Mouse (Mus musculus): ENCODE measurements around the gene Shroom2. TPM values are rescaled to one million over a fixed set of nuclear protein-coding genes. Genes with fewer than 3 reads are reported as not detected.
"Not testable (repeated sequence)": the region's sequence is repeated elsewhere in the genome, so short reads cannot be mapped to it uniquely, and the experiment has no call there.

Shroom2 gene
- 1 to 10 TPM; 3.3 to 4.6 TPM for total RNA-seq (2021)
- long read RNA-seq, experiment 1: 0 reads
- long read RNA-seq, experiment 2, partial matches to known transcripts: 1 of 2 reads
- long read RNA-seq, experiment 2, other reads (novel, unspliced or antisense): 1 of 2 reads

DNA sequence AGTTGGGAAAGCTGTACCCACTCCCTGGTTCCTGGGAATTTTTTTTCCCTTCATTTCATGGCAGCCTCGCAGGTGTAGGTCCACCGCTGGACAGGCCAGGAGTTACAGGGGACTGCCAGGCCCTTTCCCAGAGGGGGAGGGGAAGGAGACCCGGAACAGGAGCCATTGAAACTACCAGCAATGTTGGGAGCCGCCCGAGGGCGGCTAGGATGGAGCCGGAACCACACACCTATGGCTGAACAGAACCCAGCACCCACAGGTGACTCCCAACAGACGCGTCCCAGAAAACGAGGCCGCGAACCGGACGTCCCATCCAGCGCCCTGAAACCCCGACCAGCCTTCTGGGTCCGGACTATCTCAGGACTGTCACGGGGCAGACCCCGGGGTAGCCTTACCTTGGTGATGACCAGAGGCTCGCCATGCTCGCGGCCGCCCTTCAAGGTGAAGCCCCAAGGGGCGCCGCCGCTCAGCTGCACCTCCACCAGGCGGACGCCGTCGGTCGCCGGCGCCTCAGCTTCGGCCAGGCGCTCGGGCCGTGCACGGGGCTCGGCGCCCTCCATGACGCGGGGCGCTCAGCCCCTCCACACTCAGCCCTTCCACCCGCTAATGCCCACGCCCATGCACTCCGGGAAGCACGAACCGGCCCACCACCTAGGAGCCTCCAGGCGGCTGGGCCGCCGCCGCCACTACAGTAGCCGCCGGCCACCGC lies at the start of gene Shroom2:
Gene Shroom2 (minus strand): TSS at position 575 of the 709 bp plus-strand sequence.
- DNase-seq: peak; percentile 15 to 34

GRCm38 (mm10) chrX:152818996-152819395 lies 49.7 kb upstream of the Shroom2 start:
- DNase-seq: peak; percentile 1 to 23

DNA sequence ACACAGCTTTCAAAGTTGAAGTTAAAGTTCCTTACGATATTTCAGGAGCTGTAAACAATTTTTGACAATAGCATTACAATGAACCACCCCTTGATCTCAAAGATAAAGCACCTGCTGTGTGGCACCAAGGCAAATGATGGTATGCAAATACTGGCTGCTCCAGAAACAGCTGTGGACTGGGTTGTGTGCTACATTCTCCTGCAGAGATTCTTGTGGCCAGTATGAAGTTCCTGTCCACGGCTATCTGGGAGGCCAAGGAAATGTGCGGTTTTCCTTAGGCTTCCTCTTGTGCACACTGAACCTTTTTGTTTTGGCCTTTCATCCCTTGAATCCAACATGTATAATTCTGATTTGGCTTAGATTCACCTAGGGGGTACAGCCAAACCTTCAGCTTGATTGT lies 44.1 kb upstream of the Shroom2 start:
- no peak for DNase-seq

DNA sequence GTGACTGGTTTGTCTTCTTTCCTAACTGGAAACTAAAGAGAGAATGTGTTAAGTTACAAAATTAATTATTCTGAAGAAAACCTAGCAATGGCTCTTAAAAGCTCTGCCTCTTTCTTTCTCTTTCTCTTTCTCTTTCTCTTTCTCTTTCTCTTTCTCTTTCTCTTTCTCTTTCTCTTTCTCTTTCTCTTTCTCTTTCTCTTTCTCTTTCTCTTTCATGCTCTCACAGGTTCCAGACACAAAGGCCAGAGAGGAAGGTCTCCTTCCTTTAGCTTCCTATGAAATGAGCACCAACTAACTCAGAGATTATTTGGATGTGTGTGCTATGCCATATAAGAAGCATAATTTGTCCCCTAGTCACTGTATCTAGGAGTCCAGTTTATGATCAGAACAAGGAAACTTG lies 36.1 kb upstream of the Shroom2 start:
- no peak for DNase-seq

DNA sequence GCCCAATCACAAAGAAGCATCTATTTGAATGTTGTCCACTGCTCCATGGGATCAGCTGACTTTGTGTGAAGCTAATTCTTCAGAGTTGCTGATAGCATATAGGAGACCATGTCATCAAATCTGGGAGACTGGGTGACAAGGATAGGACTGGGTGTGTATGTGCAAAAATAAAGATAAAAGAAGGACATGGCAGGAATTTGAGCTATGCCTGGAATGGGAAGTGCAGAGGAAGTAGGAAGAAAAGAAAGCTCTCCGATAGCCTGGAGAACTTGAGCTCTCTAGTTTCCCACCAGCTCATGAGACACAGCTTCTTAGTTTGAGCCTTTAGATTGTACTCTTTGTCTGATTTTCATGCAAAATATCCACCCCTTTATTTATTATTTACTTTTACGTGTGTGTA lies 19.3 kb upstream of the Shroom2 start:
- DNase-seq: no peak

DNA sequence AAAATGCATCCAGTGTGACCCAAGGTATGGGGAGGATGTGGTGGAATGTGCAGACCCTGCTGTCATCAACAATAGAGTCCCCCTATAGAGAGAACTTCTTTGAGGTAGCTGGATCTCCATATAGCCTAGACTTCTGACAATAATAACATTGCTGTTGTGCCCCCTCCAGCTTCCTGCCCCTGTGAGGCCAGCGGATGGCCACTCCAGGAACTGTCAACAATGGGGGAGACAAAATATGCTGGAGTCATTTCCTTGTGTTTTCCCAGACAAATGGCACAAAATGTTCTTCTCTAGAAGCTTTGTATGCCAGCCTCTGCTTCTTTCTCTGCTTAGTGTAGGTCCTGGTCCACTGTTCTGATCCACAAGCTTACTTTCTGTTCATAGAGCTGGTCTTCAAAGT lies 18.9 kb upstream of the Shroom2 start:
- no peak for DNase-seq

- DNase-seq: peak in 1 of 2 experiments; percentile 13
Observed at GRCm38 (mm10) chrX:152781720-152782403, 12.6 kb upstream of the Shroom2 start, which contains the start of gene Gpr143. TSS of gene Gpr143 (plus strand) at chrX:152781921.

- DNase-seq: peak; percentile 54 to 55
Observed at GRCm38 (mm10) chrX:152769600-152770157, 414 bp upstream of the Shroom2 start.

DNA sequence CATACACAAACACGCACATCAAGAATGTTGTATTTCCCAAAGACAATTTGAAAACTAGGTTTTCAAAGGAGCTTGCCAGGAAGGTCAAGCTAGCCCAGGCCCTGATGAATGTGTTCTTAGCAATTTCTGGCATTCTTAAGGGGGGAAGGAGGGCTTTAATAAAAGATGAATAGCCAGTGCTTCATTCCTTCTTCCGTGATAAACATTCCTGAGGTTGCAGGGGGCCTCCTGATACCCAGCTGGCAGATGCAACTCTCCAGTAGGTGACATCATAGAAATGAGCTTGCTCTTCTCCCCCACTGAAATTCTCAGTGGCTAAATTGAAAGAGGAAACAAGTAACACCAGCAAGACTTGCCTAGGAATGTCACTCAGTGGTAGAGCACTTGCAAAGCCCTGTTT lies 5.1 kb downstream of the Shroom2 start:
- no peak for DNase-seq

DNA sequence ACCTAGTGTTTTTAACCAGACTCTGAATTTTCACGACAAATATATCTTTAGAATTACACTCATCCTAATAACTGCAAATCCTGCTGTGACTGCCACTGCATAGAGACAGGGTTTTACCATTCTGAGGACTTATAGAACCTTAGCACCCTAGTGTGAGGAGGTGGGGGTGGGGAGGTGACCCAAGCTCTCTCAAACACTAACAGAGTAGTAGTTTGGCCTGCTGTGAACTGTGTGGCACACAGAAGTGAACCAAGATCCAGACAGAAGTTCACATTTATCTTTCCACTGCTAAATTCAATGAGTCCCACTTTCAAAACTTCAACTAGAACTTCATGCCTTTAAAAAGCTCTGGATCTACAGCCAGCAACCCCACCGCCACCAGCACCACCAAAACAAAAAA lies 6.4 kb downstream of the Shroom2 start:
- no peak for DNase-seq

GRCm38 (mm10) chrX:152762437-152762836 lies 6.8 kb downstream of the Shroom2 start:
- DNase-seq: no peak

DNA sequence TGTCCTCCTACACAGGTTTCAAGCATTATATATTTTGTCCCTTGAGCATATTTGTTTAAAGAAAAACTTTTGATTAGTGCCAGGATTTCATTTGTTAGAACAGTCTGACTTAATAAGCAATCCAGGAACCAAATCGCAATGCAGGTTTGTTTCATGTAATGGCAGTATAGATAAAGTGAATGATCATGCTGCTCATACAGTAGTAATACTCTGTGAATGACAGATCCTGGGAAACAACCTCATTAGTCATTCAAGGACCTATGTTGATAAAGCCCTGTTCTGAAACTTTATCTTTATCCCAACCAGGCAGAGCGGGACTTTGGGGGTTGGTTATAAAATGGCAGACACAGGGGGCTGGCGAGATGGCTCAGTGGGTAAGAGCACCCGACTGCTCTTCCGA lies 13.0 kb downstream of the Shroom2 start:
- DNase-seq: no peak

GRCm38 (mm10) chrX:152755819-152756218 lies 13.4 kb downstream of the Shroom2 start:
- no peak for DNase-seq

GRCm38 (mm10) chrX:152745925-152746324 lies 23.3 kb downstream of the Shroom2 start:
- no peak for DNase-seq

DNA sequence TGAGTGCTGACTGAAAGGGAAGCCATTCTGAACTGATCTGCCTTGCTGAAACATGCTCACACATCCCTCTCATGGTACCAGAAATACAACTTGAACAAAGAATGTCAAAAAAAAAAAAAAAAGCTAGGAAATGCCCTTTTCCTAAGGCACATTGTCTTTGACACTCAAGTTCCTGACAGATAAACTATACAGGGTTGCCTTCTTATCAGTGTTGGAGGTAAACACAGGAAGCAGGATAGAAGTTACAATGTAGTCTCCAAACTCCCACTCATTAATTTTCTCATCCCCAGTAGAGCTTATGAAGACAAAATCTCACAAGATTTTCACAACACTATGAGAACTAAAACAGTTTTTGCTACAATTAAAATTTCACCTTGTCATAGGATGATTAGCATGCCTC lies 25.6 kb downstream of the Shroom2 start:
- no peak for DNase-seq

DNA sequence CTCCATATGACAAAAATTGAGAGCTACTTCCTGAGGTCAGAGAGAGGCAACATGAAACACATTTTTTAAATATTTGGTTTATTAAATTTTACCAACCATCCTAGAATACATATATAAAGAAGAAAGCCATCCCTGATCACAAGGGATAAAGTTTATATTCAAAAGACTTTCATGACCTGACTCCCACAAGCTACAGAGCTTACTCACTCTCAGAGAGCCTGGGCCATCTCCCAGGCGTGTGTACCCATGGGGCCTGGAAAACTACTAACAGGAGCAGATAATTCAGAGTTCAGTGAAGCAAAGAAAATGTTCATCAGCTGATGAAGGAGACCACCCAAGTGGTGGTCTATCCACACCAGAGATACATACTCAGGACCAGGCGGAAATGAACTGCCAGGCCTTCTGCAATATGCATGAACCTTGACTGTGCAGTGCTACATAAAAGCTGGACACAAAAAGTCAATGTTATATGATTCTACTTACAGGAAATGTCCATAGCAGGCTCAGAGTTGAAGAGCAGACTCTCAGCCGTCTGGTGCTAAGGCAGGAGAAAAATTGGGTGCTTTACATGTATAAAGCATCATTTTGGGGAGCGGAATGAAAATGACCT lies 30.4 kb downstream of the Shroom2 start:
- no peak for DNase-seq

DNA sequence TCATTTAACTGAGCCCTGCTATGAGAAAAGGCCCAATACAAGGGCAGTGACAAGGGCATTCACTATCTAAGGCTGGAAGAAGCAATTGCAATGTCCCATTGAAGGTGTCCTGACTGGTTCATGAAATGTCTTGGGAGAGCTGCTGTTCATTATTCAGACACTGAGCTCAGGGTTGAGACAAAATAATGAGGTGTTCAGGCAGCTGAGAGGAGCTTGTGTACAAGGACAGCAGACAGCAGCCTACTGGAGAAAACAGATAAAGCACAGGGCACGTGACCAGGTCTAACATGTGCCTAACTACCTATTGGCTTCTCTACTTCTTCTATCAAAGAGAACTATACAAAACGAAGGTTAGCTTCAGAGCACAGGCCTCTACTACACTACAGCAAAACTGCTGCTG lies 31.1 kb downstream of the Shroom2 start:
- no peak for DNase-seq

- DNase-seq: no peak
Observed at GRCm38 (mm10) chrX:152735283-152735682, 34.0 kb downstream of the Shroom2 start.

DNA sequence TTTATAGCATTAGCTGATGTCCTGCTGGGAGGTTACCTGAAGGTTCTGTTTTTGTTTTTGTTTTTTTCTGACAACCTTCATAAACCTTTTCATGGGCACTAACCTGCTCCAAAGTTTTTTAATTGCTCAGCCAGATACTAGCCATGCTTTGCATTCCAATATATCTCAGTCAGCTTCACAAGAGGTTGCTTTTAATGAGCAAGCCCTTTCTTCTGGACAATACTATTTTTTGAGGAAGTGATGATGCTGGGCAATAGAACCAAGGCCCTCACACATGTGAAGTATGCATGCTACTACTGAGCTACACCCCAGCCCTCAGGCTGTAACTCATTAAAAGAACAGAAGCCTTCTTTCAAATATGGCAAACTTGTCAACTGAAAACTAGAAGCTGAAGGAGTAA lies 52.6 kb downstream of the Shroom2 start:
- DNase-seq: no peak

GRCm38 (mm10) chrX:152710715-152711114 lies 58.5 kb downstream of the Shroom2 start:
- not testable (repeated sequence) for DNase-seq

GRCm38 (mm10) chrX:152708359-152708758 lies 60.9 kb downstream of the Shroom2 start:
- no peak for DNase-seq

GRCm38 (mm10) chrX:152705397-152705796 lies 63.9 kb downstream of the Shroom2 start:
- peak; percentile 48 to 68 for DNase-seq

DNA sequence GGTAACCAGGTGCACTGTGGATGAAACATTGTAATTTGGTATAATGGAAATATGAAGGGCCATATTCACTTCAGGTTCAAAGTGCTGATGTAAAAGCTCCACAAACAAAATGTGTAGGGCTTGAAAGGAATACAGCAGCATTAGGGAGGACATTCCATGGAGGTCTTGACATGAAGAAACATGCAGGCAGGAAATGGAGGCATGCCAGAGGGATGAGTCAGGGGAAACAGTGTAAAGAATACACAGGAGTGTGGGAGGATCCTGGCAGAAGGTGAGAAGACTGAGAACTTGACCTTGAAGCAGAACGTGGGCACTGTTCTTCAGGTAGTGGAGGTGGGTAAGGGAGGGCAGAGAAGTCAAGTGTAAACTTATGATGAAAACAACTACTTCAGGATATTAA lies 65.6 kb downstream of the Shroom2 start:
- DNase-seq: no peak

All from heart, adult 18-20 months (tissue).